Mouse (Mus musculus) kidney, embryonic 14.5 days (tissue): ENCODE results near the gene Efcab3. TPM values are rescaled to one million over a fixed set of nuclear protein-coding genes. Genes with fewer than 3 reads are reported as not detected.

ENCODE experiments used
- ATAC-seq: fragments of 200-750 bp; cut with Nextera tagmentation; 2 replicates; pipeline ENCODE4 v1.8.0; 2017; ENCODE audit warnings: moderate number of reproducible peaks, mild to moderate bottlenecking, moderate TSS enrichment, moderate library complexity; ENCODE audit not compliant: low FRiP score, low TSS enrichment
- H3K27ac ChIP-seq: fragments of 300-500 bp; sonication (generic); 2 replicates; pipeline ENCODE4 v1.5.1; 2014; ENCODE audit warnings: low read depth, mild to moderate bottlenecking, low read length, moderate library complexity, mixed read lengths
- H3K27me3 ChIP-seq: fragments of 300-500 bp; sonication (generic); 2 replicates; pipeline ENCODE4 v1.6.1; 2014; ENCODE audit warnings: mild to moderate bottlenecking, low read length; ENCODE audit not compliant: control insufficient read depth, insufficient read depth
- H3K36me3 ChIP-seq: fragments of 300-500 bp; sonication (generic); 2 replicates; pipeline ENCODE4 v1.6.1; 2014; ENCODE audit warnings: low read length, mixed read lengths; ENCODE audit not compliant: control insufficient read depth, insufficient read depth
- H3K4me1 ChIP-seq: fragments of 300-500 bp; sonication (generic); 2 replicates; pipeline ENCODE4 v1.6.1; 2014; ENCODE audit warnings: low read length, mixed read lengths; ENCODE audit not compliant: control insufficient read depth, insufficient read depth
- H3K4me2 ChIP-seq: fragments of 300-500 bp; sonication (generic); replicated peaks from 2 replicates; pipeline ENCODE4 v1.6.1; 2014; ENCODE audit warnings: low read depth, mild to moderate bottlenecking, low read length
- H3K4me3 ChIP-seq: fragments of 300-500 bp; sonication (generic); 2 replicates; pipeline ENCODE4 v1.5.1; 2014; ENCODE audit warnings: mild to moderate bottlenecking, low read length
- H3K9ac ChIP-seq: fragments of 300-500 bp; sonication (generic); 2 replicates; pipeline ENCODE4 v1.6.1; 2014; ENCODE audit warnings: low read depth, mild to moderate bottlenecking, low read length, moderate library complexity
- H3K9me3 ChIP-seq: fragments of 300-500 bp; sonication (generic); 2 replicates; pipeline ENCODE4 v1.6.1; 2016; ENCODE audit warnings: low read length; ENCODE audit not compliant: control insufficient read depth
- WGBS: fragments of 180-500 bp; shearing (Covaris S2); extraction: QIAGEN DNeasy Blood & Tissue Kit; methylation state at CpG from one replicate; pipeline ENCODE4 v1.1.7; 2014; 5-methylcytosine and 5-hydroxymethylcytosine counted together
- polyA plus RNA-seq: library from polyadenylated mRNA; unstranded; fragments of >200 nt; fragmentation: Nextera tagmentation; extraction: Ambion mirVana; gene quantifications from 2 replicates; pipeline ENCODE4 v1.2.1, GENCODE M21; 2014

Gene Efcab3
- polyA plus RNA-seq, 1 experiment from 2014 or later = 0.99 TPM

DNA sequence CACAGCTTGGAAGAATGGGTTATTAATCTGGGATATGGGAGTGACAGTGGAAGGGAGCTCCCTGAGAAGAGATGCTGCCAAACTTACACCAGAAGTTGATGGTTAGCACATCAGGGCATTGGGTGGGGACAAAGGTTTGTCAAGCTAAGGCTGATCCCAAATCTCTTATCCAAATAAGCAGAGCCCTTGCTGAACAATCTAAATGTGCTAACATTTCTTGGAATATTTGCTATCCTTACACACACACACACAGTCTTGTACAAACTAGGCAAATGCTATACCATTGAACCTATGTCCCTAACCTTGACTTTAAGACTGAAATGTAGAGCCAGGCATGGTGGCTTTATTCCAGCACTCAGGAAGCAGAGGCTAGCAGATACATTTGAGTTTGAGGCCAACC lies 80.2 kb downstream of the Efcab3 start:
- Histone ChIP-seq H3K4me2 (no peak overlapping the region), H3K9ac (no peak overlapping the region), H3K4me1 (no peaks in the 10 kb centered on the region), H3K27me3 (no peaks in the 10 kb centered on the region), H3K9me3 (no peaks in the 10 kb centered on the region), H3K36me3 (peaks cover 21% of the 10 kb centered on the region), H3K4me3 (no peak overlapping the region), H3K27ac (no peak overlapping the region)
- no peak for ATAC-seq

- Histone ChIP-seq H3K27ac (no peak overlapping the region), H3K4me2 (no peak overlapping the region), H3K9me3 (no peaks in the 10 kb centered on the region), H3K27me3 (no peaks in the 10 kb centered on the region), H3K9ac (no peak overlapping the region), H3K36me3 (peaks cover 18% of the 10 kb centered on the region), H3K4me1 (no peaks in the 10 kb centered on the region), H3K4me3 (no peak overlapping the region)
- WGBS = 78% methylated on average over 3 of the region's 3 CpGs
- no peak for ATAC-seq
These were observed 80.7 kb downstream of the Efcab3 start for GRCm38 (mm10) chr11:105144084-105144483.

DNA sequence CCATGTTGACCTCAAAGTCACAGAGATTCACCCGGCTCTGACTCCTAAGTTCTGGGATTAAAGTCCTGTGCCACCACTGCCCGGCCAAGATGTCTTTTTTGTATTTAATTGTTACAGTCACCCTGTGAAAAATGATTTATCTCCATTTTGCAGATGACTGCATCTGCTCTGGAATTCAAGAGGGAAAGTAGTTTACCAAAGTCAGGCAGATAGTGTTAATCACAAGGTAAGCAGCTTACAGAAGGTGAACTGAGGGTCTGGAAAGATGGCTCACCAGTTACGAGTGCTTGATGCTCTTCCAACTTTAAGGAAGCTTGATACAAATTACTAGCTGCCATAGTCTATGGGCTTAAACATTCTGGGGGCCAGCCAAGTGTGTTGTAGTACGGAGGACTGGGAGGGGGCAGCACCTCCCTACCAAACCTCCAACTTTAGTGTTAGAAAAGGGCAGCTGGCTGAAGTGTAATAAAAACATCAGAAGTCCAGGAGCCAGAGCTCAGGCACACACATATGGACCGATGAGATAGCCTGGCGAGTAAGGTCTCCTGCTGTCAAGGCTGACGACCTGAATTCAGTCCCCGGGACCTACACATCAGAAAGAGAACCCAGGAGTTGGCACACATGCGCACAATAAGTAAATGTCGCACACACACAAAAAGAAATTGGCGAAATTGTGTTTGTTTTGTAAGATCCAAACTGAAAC lies 81.3 kb downstream of the Efcab3 start:
- ATAC-seq = no peak
- no peak overlapping the region for H3K9ac ChIP-seq
- H3K9me3 ChIP-seq = no peaks in the 10 kb centered on the region
- peaks cover 12% of the 10 kb centered on the region for H3K36me3 ChIP-seq
- no peak overlapping the region for H3K4me3 ChIP-seq
- WGBS = 62% methylated on average over 11 of the region's 11 CpGs
- H3K27me3 ChIP-seq = no peaks in the 10 kb centered on the region
- H3K4me2 ChIP-seq = no peak overlapping the region
- H3K4me1 ChIP-seq = no peaks in the 10 kb centered on the region
- no peak overlapping the region for H3K27ac ChIP-seq

DNA sequence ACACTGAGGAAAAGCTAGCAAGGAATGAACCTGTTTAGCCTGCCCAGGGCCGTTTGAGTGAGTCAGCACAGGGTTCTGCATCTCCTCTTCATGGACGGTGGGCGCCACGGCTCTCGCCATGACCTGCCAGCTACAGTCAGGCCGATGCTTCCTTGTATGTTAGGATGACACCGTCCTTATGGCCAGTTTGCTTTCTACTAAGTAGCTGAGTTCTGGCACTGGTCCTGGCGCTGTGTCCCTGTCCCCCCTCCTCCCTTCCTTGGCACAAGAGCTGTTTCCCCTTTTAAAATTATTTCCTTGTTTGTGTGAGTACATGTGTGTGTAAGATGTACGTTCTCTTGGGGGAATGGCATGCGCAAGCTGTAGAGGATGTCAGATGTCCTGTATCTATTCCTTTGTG lies 81.8 kb downstream of the Efcab3 start:
- Histone ChIP-seq H3K36me3 (peaks cover 7% of the 10 kb centered on the region), H3K4me1 (no peaks in the 10 kb centered on the region), H3K4me3 (no peak overlapping the region), H3K9me3 (no peaks in the 10 kb centered on the region), H3K9ac (no peak overlapping the region), H3K27me3 (no peaks in the 10 kb centered on the region), H3K4me2 (no peak overlapping the region), H3K27ac (no peak overlapping the region)
- WGBS = 82% methylated on average over 10 of the region's 10 CpGs
- no peak for ATAC-seq

- no peak for ATAC-seq
- Histone ChIP-seq H3K4me1 (peaks cover 2% of the 10 kb centered on the region; the same call in 1 of the 2 replicates), H3K9ac (no peak within 1 kb of the TSS), H3K4me2 (no peak within 1 kb of the TSS), H3K36me3 (no peaks in the 10 kb centered on the region), H3K4me3 (no peak within 1 kb of the TSS), H3K27ac (no peak within 1 kb of the TSS), H3K9me3 (no peaks in the 10 kb centered on the region), H3K27me3 (no peaks in the 10 kb centered on the region)
- WGBS = 78% methylated on average over 3 of the region's 3 CpGs
These were observed 83.2 kb downstream of the Efcab3 start, which contains the start of gene Gm10842 for GRCm38 (mm10) chr11:105146593-105146992. TSS of gene Gm10842 (plus strand) at chr11:105146893.

GRCm38 (mm10) chr11:105149353-105149752 lies 86.0 kb downstream of the Efcab3 start:
- H3K27me3 ChIP-seq = no peaks in the 10 kb centered on the region
- no peak for ATAC-seq
- no peaks in the 10 kb centered on the region for H3K9me3 ChIP-seq
- peaks cover 18% of the 10 kb centered on the region for H3K4me1 ChIP-seq
- no peak overlapping the region for H3K4me2 ChIP-seq
- H3K4me3 ChIP-seq = no peak overlapping the region
- H3K27ac ChIP-seq = no peak overlapping the region
- H3K9ac ChIP-seq = no peak overlapping the region
- WGBS = 81% methylated on average over 3 of the region's 3 CpGs
- no peaks in the 10 kb centered on the region for H3K36me3 ChIP-seq

GRCm38 (mm10) chr11:105149766-105150165 lies 86.4 kb downstream of the Efcab3 start:
- Histone ChIP-seq H3K27me3 (no peaks in the 10 kb centered on the region), H3K4me3 (no peak overlapping the region), H3K36me3 (no peaks in the 10 kb centered on the region), H3K4me2 (no peak overlapping the region), H3K9me3 (no peaks in the 10 kb centered on the region), H3K4me1 (peaks cover 18% of the 10 kb centered on the region), H3K27ac (no peak overlapping the region), H3K9ac (no peak overlapping the region)
- no peak for ATAC-seq
- WGBS = 78% methylated on average over 1 of the region's 1 CpGs

GRCm38 (mm10) chr11:105150691-105151090 lies 87.3 kb downstream of the Efcab3 start:
- Histone ChIP-seq H3K27ac (no peak overlapping the region), H3K4me1 (peaks cover 18% of the 10 kb centered on the region), H3K4me2 (no peak overlapping the region), H3K27me3 (no peaks in the 10 kb centered on the region), H3K9me3 (no peaks in the 10 kb centered on the region), H3K4me3 (no peak overlapping the region), H3K36me3 (no peaks in the 10 kb centered on the region), H3K9ac (no peak overlapping the region)
- ATAC-seq = no peak
- WGBS = 71% methylated on average over 4 of the region's 4 CpGs

GRCm38 (mm10) chr11:105151226-105152016 lies 88.0 kb downstream of the Efcab3 start:
- Histone ChIP-seq H3K36me3 (no peaks in the 10 kb centered on the region), H3K27ac (no peak overlapping the region), H3K27me3 (no peaks in the 10 kb centered on the region), H3K4me3 (no peak overlapping the region), H3K4me2 (peak overlapping the region; percentile 12; the same call in 1 of the 2 replicates), H3K9me3 (no peaks in the 10 kb centered on the region), H3K9ac (no peak overlapping the region), H3K4me1 (peaks cover 18% of the 10 kb centered on the region)
- ATAC-seq = peak; percentile 53; the same call in 1 of the 2 replicates
- WGBS = 21% methylated on average over 17 of the region's 19 CpGs
